Mouse (Mus musculus): ENCODE measurements around the gene Mfap4. TPM values are rescaled to one million over a fixed set of nuclear protein-coding genes. Genes with fewer than 3 reads are reported as not detected.

Gene Mfap4
- 2,152 and 2,309 TPM in 2 replicates for polyA plus RNA-seq (2015; fragmentation: Nextera tagmentation; extraction: Ambion mirVana)

GRCm38 (mm10) chr11:61484613-61485540 is at the start of gene Mfap4:
TSS of gene Mfap4 (plus strand) at chr11:61485431.
- Histone ChIP-seq H3K9ac (replicated peaks; ENCODE audit: low read depth) (peak within 1 kb of the TSS; percentile 47), H3K9me3 (ENCODE audit: low read length) (no peaks in the 10 kb centered on the region), H3K4me1 (ENCODE audit: insufficient read depth, low read depth, low read length) (no peaks in the 10 kb centered on the region), H3K36me3 (ENCODE audit: insufficient read depth, low read length) (peaks cover 15% of the 10 kb centered on the region; the same call in 1 of the 2 replicates), H3K27me3 (replicated peaks; ENCODE audit: insufficient read depth, low read length) (no peaks in the 10 kb centered on the region), H3K4me2 (replicated peaks; ENCODE audit: low read depth, low read length) (peak within 1 kb of the TSS; percentile 45), H3K27ac (ENCODE audit: low read length) (peak within 1 kb of the TSS; percentile 83), H3K4me3 (ENCODE audit: low read depth, low read length) (peak within 1 kb of the TSS; percentile 37)
- ATAC-seq (peak; percentile 81), DNase-seq (ENCODE audit: low spot score) (peak; percentile 86)
- TF ChIP-seq CTCF (IDR thresholded peaks at IDR 0.05) (no peak), EP300 (IDR thresholded peaks at IDR 0.05) (no peak)
- 28% methylated on average over 20 of the region's 20 CpGs for WGBS

GRCm38 (mm10) chr11:61436298-61436697 is 48.9 kb upstream of the Mfap4 start:
- no peak for DNase-seq (ENCODE audit: low spot score)
- no peak overlapping the region for H3K4me3 ChIP-seq (ENCODE audit: low read depth, low read length)
- no peak for TF ChIP-seq EP300 (IDR thresholded peaks at IDR 0.05)
- TF ChIP-seq CTCF (IDR thresholded peaks at IDR 0.05): no peak
- no peak overlapping the region for H3K9ac ChIP-seq (replicated peaks; ENCODE audit: low read depth)
- H3K4me2 ChIP-seq (replicated peaks; ENCODE audit: low read depth, low read length): no peak overlapping the region
- ATAC-seq: no peak
- 64% methylated on average over 2 of the region's 2 CpGs for WGBS
- no peaks in the 10 kb centered on the region for H3K9me3 ChIP-seq (ENCODE audit: low read length)
- no peaks in the 10 kb centered on the region for H3K4me1 ChIP-seq (ENCODE audit: insufficient read depth, low read depth, low read length)
- H3K27ac ChIP-seq (ENCODE audit: low read length): no peak overlapping the region
- H3K27me3 ChIP-seq (replicated peaks; ENCODE audit: insufficient read depth, low read length): no peaks in the 10 kb centered on the region
- H3K36me3 ChIP-seq (ENCODE audit: insufficient read depth, low read length): no peaks in the 10 kb centered on the region

- H3K9ac ChIP-seq (replicated peaks; ENCODE audit: low read depth): no peak overlapping the region
- H3K27me3 ChIP-seq (replicated peaks; ENCODE audit: insufficient read depth, low read length): no peaks in the 10 kb centered on the region
- TF ChIP-seq EP300 (IDR thresholded peaks at IDR 0.05) (no peak), CTCF (IDR thresholded peaks at IDR 0.05) (no peak)
- H3K36me3 ChIP-seq (ENCODE audit: insufficient read depth, low read length): no peaks in the 10 kb centered on the region
- DNase-seq (ENCODE audit: low spot score): no peak
- 44% methylated on average over 3 of the region's 3 CpGs for WGBS
- no peak for ATAC-seq
- H3K27ac ChIP-seq (ENCODE audit: low read length): no peak overlapping the region
- H3K9me3 ChIP-seq (ENCODE audit: low read length): no peaks in the 10 kb centered on the region
- H3K4me3 ChIP-seq (ENCODE audit: low read depth, low read length): no peak overlapping the region
- no peaks in the 10 kb centered on the region for H3K4me1 ChIP-seq (ENCODE audit: insufficient read depth, low read depth, low read length)
- no peak overlapping the region for H3K4me2 ChIP-seq (replicated peaks; ENCODE audit: low read depth, low read length)
Measured at GRCm38 (mm10) chr11:61439170-61439569, 46.1 kb upstream of the Mfap4 start.

- DNase-seq (ENCODE audit: low spot score): no peak
- no peaks in the 10 kb centered on the region for H3K9me3 ChIP-seq (ENCODE audit: low read length)
- 92% methylated on average over 4 of the region's 4 CpGs for WGBS
- no peak for ATAC-seq
- TF ChIP-seq EP300 (IDR thresholded peaks at IDR 0.05) (no peak), CTCF (IDR thresholded peaks at IDR 0.05) (no peak)
- H3K4me1 ChIP-seq (ENCODE audit: insufficient read depth, low read depth, low read length): no peaks in the 10 kb centered on the region
- H3K4me2 ChIP-seq (replicated peaks; ENCODE audit: low read depth, low read length): no peak overlapping the region
- H3K9ac ChIP-seq (replicated peaks; ENCODE audit: low read depth): no peak overlapping the region
- no peaks in the 10 kb centered on the region for H3K27me3 ChIP-seq (replicated peaks; ENCODE audit: insufficient read depth, low read length)
- no peaks in the 10 kb centered on the region for H3K36me3 ChIP-seq (ENCODE audit: insufficient read depth, low read length)
- no peak overlapping the region for H3K27ac ChIP-seq (ENCODE audit: low read length)
- H3K4me3 ChIP-seq (ENCODE audit: low read depth, low read length): no peak overlapping the region
Measured at GRCm38 (mm10) chr11:61440416-61440815, 44.8 kb upstream of the Mfap4 start.

GRCm38 (mm10) chr11:61441670-61442069 is 43.6 kb upstream of the Mfap4 start:
- no peaks in the 10 kb centered on the region for H3K27me3 ChIP-seq (replicated peaks; ENCODE audit: insufficient read depth, low read length)
- no peak overlapping the region for H3K4me2 ChIP-seq (replicated peaks; ENCODE audit: low read depth, low read length)
- no peak overlapping the region for H3K27ac ChIP-seq (ENCODE audit: low read length)
- H3K36me3 ChIP-seq (ENCODE audit: insufficient read depth, low read length): no peaks in the 10 kb centered on the region
- no peak for TF ChIP-seq EP300 (IDR thresholded peaks at IDR 0.05)
- TF ChIP-seq CTCF (IDR thresholded peaks at IDR 0.05): no peak
- DNase-seq (ENCODE audit: low spot score): no peak
- H3K4me3 ChIP-seq (ENCODE audit: low read depth, low read length): no peak overlapping the region
- H3K9ac ChIP-seq (replicated peaks; ENCODE audit: low read depth): no peak overlapping the region
- ATAC-seq: no peak
- no peaks in the 10 kb centered on the region for H3K9me3 ChIP-seq (ENCODE audit: low read length)
- WGBS: 83% methylated on average over 7 of the region's 7 CpGs
- no peaks in the 10 kb centered on the region for H3K4me1 ChIP-seq (ENCODE audit: insufficient read depth, low read depth, low read length)

- WGBS: 87% methylated on average over 6 of the region's 6 CpGs
- no peak overlapping the region for H3K4me3 ChIP-seq (ENCODE audit: low read depth, low read length)
- TF ChIP-seq EP300 (IDR thresholded peaks at IDR 0.05): no peak
- TF ChIP-seq CTCF (IDR thresholded peaks at IDR 0.05): no peak
Measured at GRCm38 (mm10) chr11:61443807-61444206, 41.4 kb upstream of the Mfap4 start.

More at GRCm38 (mm10) chr11:61443807-61444206, 41.4 kb upstream of the Mfap4 start:
- H3K27ac ChIP-seq (ENCODE audit: low read length): no peak overlapping the region
- H3K27me3 ChIP-seq (replicated peaks; ENCODE audit: insufficient read depth, low read length): no peaks in the 10 kb centered on the region
- H3K9ac ChIP-seq (replicated peaks; ENCODE audit: low read depth): no peak overlapping the region
- ATAC-seq (no peak), DNase-seq (ENCODE audit: low spot score) (no peak)
- no peak overlapping the region for H3K4me2 ChIP-seq (replicated peaks; ENCODE audit: low read depth, low read length)
- H3K36me3 ChIP-seq (ENCODE audit: insufficient read depth, low read length): no peaks in the 10 kb centered on the region
- 0 out of 2 replicates have a peak, but pooled peaks cover 4% of the 10 kb centered on the region for H3K4me1 ChIP-seq (ENCODE audit: insufficient read depth, low read depth, low read length)
- H3K9me3 ChIP-seq (ENCODE audit: low read length): no peaks in the 10 kb centered on the region

Measured in lung, postnatal 0 days (tissue).